Mouse (Mus musculus) erythroblast, embryonic 14.5 days (primary cell): Measurements from ENCODE around the gene Gm20695.

Source experiments
- GATA1 ChIP-seq: IDR thresholded peaks from 2 replicates; pipeline ENCODE4 v1.6.1; 2012; ENCODE audit warnings: low read length, inconsistent platforms, mixed read lengths
- TAL1 ChIP-seq: IDR thresholded peaks from 3 replicates; pipeline ENCODE4 v1.6.1; 2012; ENCODE audit warnings: low read length, inconsistent platforms, mixed read lengths

DNA sequence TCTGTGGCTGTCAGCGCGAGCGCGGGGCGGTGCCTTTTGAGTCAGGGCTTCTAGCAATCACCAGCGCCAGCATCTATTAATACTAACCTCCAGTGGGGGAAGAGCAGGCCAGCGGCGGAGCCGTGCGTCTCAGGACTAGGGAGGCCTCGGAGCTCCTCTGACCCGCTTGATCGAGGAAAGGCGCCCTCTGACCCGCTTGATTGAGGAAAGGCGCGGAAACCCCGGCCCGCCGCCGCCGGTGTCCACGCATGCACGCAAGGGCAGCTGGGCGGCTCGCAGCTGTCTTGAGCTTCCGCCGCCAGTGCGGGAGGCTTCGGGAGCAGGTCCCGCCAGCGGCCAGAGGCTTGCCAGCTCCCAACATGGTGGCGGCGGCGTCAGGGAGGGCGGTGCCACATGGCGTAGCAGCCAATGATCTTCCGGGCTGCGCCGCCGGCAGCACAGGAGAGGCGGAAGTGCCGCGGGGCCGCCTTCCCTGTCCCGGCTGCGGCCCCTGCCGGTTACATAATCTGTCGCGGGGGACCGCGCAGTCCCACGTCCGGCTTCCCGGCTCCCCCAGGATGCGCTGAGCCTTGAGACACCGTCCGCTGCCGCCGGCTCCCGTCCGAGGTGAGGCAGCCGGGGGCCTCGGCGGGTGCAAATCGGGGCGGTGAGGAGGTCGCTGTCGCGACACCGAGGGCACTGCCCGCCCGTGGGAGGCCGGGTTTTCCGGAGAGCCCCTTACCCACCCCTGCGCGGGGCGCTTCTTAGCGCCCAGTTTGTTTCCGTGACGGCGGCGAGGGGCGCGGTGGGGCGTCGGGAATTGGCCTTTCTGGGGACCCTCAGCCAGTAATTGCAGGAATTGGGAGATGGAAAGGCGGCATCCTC, at the start of gene Gm20695, which contains the start of gene Zfp597:
- TF ChIP-seq GATA1 (no peak), TAL1 (no peak)
